Mouse (Mus musculus) bone marrow macrophage, adult 2 months (primary cell): ENCODE data around the gene Hamp2.

Source experiments
- CTCF ChIP-seq: IDR thresholded peaks from 2 replicates; pipeline ENCODE4 v1.5.1; 2012; ENCODE audit warnings: low read depth, mild to moderate bottlenecking, low read length, moderate library complexity
- POLR2A ChIP-seq: IDR thresholded peaks from 2 replicates; pipeline ENCODE4 v1.6.1; 2012; ENCODE audit warnings: mild to moderate bottlenecking, low read depth, low read length, borderline replicate concordance

DNA sequence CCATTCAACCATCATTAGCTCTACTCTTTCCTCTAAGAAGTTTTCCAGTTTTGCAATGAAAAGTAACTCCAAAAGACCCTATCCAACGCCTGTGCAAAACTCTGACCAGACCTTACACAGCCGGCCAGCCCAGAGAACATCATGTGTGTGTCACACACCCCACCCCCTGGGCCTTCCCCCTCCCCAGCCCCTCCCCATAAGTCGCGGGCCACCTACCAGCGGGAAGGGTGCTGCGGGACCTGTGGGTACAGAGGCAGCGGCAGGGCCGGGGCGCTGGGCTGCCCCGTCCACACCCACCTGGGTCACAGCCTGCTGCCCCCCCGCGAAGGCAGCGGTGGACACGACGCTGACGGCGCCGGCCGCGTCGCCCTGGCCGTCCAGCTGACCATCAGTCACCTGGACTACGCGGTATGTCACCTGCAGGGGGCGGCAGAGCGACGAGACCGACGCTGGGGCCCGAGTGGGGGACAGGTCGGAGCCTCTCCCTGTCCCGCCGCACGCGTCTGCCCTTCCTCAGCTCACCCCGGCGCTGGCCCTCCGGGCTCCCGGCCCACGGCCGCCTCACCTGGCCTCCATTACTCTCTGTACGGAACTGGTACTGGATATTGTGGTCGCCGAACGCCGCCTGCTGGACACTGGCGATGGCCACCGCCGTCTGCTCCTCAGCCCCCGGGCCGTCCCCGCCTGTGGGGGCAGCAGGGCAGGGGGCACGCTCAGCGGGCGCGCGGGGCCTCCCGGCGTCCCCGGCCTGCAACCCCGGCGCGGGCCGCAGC is 31.3 kb upstream of the Hamp2 start:
- TF ChIP-seq POLR2A (no peak), CTCF (peak; percentile 68)
